Mouse (Mus musculus): ENCODE data around the gene Lin37. TPM values are rescaled to one million over a fixed set of nuclear protein-coding genes. Genes with fewer than 3 reads are reported as not detected.

The Lin37 gene
- polyA plus RNA-seq, 1 experiment from 2014 or later: 44.2 TPM

GRCm38 (mm10) chr7:30540572-30540971 is 19.1 kb downstream of the Lin37 start:
- H3K4me3 ChIP-seq: no peak overlapping the region
- 88% methylated on average over 7 of the region's 7 CpGs for WGBS
- ATAC-seq (ENCODE audit: low FRiP score, low read depth): no peak

DNA sequence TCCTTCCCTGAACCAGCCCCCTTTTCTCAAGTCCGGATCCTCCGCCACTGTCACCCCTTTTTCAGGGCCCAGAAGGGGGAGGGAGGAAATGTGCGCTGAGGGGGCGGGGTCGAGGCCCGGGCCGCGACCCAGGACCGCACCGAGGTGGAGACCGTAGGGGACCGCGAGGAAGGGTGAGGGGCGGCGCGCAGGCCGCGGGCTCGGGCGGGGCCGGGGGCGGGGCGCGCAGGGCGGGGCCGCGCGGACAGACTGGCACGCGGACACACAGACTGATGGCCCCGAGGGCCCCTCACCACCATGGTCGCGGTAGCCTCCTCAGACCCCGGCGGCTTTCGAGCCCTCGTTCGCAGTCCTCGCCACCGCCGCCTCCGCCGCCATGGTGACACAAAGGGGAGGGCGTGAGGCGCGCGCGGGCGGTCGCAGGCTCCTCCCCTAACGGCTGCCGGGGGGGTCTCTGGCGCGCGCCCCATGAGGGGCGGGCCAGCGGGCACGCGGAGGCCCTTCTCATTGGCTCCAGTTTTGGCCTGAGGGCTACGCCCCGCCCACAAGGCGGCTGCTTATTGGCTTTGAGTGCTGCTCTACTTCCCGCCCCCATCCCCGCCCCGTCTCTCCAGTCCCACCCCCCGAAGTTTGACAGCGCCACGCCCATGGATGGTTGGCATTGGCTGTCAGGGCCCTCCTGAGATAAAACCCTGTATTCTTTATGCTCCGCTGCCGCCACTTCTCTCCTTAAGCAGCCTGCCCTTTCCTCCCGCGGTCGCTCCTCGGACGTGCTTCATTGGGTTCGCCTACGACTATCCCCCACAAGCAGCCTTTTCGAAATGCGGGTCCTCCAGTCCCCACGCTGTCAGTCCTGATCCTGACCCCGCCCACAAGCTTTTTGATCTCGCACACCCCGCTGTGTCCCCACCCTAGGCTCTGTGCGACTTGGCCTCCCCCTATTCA is 24.7 kb downstream of the Lin37 start, which contains the start of gene Arhgap33:
Gene Arhgap33 (minus strand): TSS at position 428 of the 945 bp plus-strand sequence.
- H3K27ac ChIP-seq: peak within 1 kb of the TSS; percentile 65; the same call in 1 of the 2 replicates
- H3K27me3 ChIP-seq: no peaks in the 10 kb centered on the region
- ATAC-seq (ENCODE audit: low FRiP score, low read depth): peak; percentile 95
- peak within 1 kb of the TSS; percentile 73 for H3K4me3 ChIP-seq
- H3K9me3 ChIP-seq: no peaks in the 10 kb centered on the region
- H3K4me1 ChIP-seq: peaks cover 21% of the 10 kb centered on the region
- H3K9ac ChIP-seq: peak within 1 kb of the TSS; percentile 75
- peak within 1 kb of the TSS; percentile 88 for H3K4me2 ChIP-seq (replicated peaks)
- H3K36me3 ChIP-seq: peaks cover 48% of the 10 kb centered on the region
- under 1% methylated on average over 60 of the region's 84 CpGs for WGBS

More at GRCm38 (mm10) chr7:30540572-30540971, 19.1 kb downstream of the Lin37 start:
- Histone ChIP-seq H3K27ac (no peak overlapping the region), H3K36me3 (peaks cover 52% of the 10 kb centered on the region), H3K4me1 (peaks cover 1% of the 10 kb centered on the region), H3K9ac (no peak overlapping the region), H3K4me2 (replicated peaks) (no peak overlapping the region), H3K9me3 (no peaks in the 10 kb centered on the region), H3K27me3 (no peaks in the 10 kb centered on the region)

DNA sequence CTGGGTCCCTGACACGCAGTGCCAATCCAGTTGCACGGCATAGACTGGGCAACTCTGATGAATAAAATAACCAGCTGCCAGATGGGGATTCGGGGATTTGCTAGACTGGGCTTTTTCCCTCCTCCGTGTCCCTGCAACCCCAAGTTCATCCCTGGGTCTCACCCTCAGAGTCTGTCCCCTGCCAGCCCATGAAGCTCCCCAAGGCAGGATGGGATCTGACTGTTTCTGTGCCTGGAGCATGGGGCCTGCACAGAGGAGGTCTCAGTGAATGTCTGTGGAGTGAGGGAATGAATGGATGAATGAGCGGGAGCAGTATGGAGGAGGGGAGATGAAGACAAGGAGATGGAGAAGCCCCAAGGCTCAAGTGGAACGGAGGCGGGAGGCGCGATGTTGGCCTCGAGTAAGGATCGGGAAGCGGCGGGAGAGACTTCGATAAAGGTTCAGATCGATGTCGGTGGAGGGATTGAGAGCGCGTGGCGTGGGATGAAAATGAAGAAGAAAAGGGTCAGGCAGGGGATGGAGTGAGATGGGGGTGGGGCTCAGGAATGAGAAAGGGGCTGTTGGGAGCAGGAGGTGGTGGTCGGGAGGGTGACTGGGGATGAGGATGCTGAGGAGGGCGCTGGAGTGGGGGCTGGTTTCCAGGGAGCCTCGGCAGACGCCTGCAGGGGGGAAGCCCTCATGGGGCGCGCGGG is 25.6 kb downstream of the Lin37 start:
- H3K9ac ChIP-seq: peak overlapping the region; percentile 75
- no peaks in the 10 kb centered on the region for H3K27me3 ChIP-seq
- peak overlapping the region; percentile 73 for H3K4me3 ChIP-seq
- H3K4me1 ChIP-seq: peaks cover 21% of the 10 kb centered on the region
- peaks cover 48% of the 10 kb centered on the region for H3K36me3 ChIP-seq
- H3K27ac ChIP-seq: 0 out of 2 replicates have a peak overlapping the region, but pooled peaks have one; percentile 22
- no peaks in the 10 kb centered on the region for H3K9me3 ChIP-seq
- ATAC-seq (ENCODE audit: low FRiP score, low read depth): no peak; the same call in 1 of the 2 replicates
- 7% methylated on average over 24 of the region's 26 CpGs for WGBS
- H3K4me2 ChIP-seq (replicated peaks): peak overlapping the region; percentile 88

DNA sequence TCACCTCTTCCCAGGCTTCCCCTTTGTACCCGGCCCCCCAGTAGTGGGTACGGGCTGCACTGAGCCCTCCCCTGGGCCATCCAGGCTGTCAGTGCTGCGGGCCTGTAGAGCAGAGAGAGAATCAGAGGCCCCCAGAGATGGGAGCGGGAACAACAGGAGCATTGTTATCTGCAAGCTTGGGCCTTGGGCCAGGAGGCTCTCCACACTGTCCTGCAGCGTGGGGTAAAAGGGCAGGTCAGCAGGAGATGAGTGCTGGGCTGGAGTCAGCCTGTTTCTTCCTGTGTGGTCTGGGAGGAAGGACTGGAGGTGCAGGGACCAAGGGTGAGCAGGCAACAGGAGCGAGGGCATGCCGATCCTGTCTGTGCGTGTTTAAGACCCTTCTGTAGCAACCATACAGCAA is 26.7 kb downstream of the Lin37 start:
- Histone ChIP-seq H3K4me3 (peak overlapping the region; percentile 2; the same call in 1 of the 2 replicates), H3K27me3 (no peaks in the 10 kb centered on the region), H3K9ac (peak overlapping the region; percentile 75; the same call in 1 of the 2 replicates), H3K27ac (no peak overlapping the region), H3K4me1 (peaks cover 21% of the 10 kb centered on the region), H3K9me3 (no peaks in the 10 kb centered on the region), H3K4me2 (replicated peaks) (peak overlapping the region; percentile 88; the same call in 1 of the 2 replicates), H3K36me3 (peaks cover 52% of the 10 kb centered on the region)
- ATAC-seq (ENCODE audit: low FRiP score, low read depth): no peak
- WGBS: 42% methylated on average over 8 of the region's 8 CpGs

DNA sequence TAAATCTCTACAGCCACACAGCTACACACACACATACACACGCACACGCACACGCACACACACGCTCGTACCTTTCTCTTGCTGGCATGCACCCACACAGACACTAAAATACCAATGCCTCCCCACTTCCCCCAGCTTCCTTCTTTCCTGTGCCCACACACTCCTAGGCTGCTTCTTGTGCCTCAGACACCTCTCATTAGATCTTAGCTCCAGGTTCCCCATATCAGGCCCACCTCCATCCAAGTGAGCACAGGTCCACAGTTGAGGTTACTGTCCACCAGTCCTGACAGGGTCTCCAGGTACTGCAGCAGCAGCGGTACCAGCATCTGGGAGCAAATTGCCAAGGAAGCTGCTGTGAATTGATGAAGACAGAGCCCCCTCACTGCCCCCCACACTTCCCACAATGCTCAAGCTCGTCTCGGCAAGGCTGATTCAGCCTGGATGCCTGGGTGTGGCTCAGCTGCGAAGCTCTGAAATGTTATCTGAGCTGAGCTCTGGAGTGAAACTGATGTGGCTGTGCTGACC is 28.3 kb downstream of the Lin37 start:
- H3K36me3 ChIP-seq: peaks cover 66% of the 10 kb centered on the region
- peak overlapping the region; percentile 15; the same call in 1 of the 2 replicates for H3K9ac ChIP-seq

DNA sequence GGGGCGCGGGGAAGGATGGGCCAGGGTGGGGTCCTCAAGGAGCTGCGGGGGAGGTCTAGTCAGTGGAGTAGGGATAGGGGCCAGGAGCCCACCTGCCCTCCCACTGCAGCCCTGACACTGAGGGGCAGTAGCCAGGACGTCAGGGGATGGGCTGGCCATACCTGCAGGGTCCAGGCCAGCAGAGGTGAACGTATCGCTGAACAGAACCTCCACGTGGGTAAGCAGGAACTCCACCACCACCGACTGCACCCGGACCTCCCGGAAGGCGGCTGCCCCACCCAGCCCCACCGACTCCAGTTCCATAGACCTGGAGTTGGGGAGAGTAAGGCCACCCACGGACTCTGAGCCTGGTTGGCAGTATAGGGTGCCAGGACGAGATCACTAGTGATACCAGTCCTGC is 32.7 kb downstream of the Lin37 start:
- 84% methylated on average over 14 of the region's 14 CpGs for WGBS
- H3K4me3 ChIP-seq: no peak overlapping the region
- H3K36me3 ChIP-seq: peaks cover 89% of the 10 kb centered on the region
- no peaks in the 10 kb centered on the region for H3K9me3 ChIP-seq
- no peaks in the 10 kb centered on the region for H3K27me3 ChIP-seq
- H3K4me1 ChIP-seq: peaks cover 12% of the 10 kb centered on the region
- no peak for ATAC-seq (ENCODE audit: low FRiP score, low read depth)
- H3K4me2 ChIP-seq (replicated peaks): peak overlapping the region; percentile 23; the same call in 1 of the 2 replicates
- no peak overlapping the region for H3K27ac ChIP-seq
- H3K9ac ChIP-seq: peak overlapping the region; percentile 43

More for the DNA sequence above, 28.3 kb downstream of the Lin37 start:
- H3K4me1 ChIP-seq: peaks cover 27% of the 10 kb centered on the region
- no peak for ATAC-seq (ENCODE audit: low FRiP score, low read depth)
- H3K4me3 ChIP-seq: no peak overlapping the region
- no peaks in the 10 kb centered on the region for H3K9me3 ChIP-seq
- H3K27me3 ChIP-seq: no peaks in the 10 kb centered on the region
- no peak overlapping the region for H3K4me2 ChIP-seq (replicated peaks)
- no peak overlapping the region for H3K27ac ChIP-seq
- 82% methylated on average over 9 of the region's 9 CpGs for WGBS

DNA sequence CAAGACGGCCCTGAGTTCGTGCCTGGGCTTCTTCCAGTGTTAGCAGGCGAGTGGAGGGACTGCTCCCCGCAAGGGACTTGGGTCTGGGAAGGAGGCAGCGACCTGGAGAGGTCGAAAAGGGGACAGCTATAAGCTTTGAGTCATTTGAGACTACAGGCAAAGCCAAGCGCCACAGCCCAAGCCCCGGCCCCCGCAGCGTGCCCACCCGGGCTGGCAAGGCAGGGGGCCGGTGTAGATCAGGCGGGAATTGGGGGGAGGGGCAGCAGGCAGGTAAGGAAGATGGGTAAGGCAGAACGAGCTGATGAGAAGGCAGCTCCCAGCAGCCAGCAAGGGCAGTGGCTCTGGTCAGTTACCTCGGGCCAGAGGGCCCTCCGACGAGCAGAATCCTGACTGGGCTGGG is 33.2 kb downstream of the Lin37 start:
- H3K4me3 ChIP-seq: peak overlapping the region; percentile 11; the same call in 1 of the 2 replicates
- peak overlapping the region; percentile 23 for H3K4me2 ChIP-seq (replicated peaks)
- ATAC-seq (ENCODE audit: low FRiP score, low read depth): no peak
- no peaks in the 10 kb centered on the region for H3K9me3 ChIP-seq
- H3K4me1 ChIP-seq: peaks cover 12% of the 10 kb centered on the region
- no peaks in the 10 kb centered on the region for H3K27me3 ChIP-seq
- peak overlapping the region; percentile 43 for H3K9ac ChIP-seq
- peaks cover 83% of the 10 kb centered on the region for H3K36me3 ChIP-seq
- H3K27ac ChIP-seq: no peak overlapping the region; the same call in 1 of the 2 replicates
- WGBS: 19% methylated on average over 17 of the region's 17 CpGs

- Histone ChIP-seq H3K27me3 (no peaks in the 10 kb centered on the region), H3K36me3 (peaks cover 78% of the 10 kb centered on the region), H3K9me3 (no peaks in the 10 kb centered on the region), H3K9ac (peak overlapping the region; percentile 43), H3K27ac (no peak overlapping the region), H3K4me3 (no peak overlapping the region; the same call in 1 of the 2 replicates), H3K4me2 (replicated peaks) (peak overlapping the region; percentile 23), H3K4me1 (peaks cover 12% of the 10 kb centered on the region)
- ATAC-seq (ENCODE audit: low FRiP score, low read depth): no peak
- whole genome bisulfite sequencing: 25% methylated on average over 10 of the region's 10 CpGs
Observed at GRCm38 (mm10) chr7:30525954-30526353, 33.7 kb downstream of the Lin37 start.

GRCm38 (mm10) chr7:30524487-30524886 is 35.2 kb downstream of the Lin37 start:
- Histone ChIP-seq H3K36me3 (peaks cover 64% of the 10 kb centered on the region), H3K27me3 (no peaks in the 10 kb centered on the region), H3K27ac (no peak overlapping the region), H3K9me3 (no peaks in the 10 kb centered on the region), H3K4me3 (no peak overlapping the region), H3K9ac (no peak overlapping the region), H3K4me2 (replicated peaks) (no peak overlapping the region), H3K4me1 (peaks cover 12% of the 10 kb centered on the region)
- 74% methylated on average over 6 of the region's 6 CpGs for WGBS
- no peak for ATAC-seq (ENCODE audit: low FRiP score, low read depth)

DNA sequence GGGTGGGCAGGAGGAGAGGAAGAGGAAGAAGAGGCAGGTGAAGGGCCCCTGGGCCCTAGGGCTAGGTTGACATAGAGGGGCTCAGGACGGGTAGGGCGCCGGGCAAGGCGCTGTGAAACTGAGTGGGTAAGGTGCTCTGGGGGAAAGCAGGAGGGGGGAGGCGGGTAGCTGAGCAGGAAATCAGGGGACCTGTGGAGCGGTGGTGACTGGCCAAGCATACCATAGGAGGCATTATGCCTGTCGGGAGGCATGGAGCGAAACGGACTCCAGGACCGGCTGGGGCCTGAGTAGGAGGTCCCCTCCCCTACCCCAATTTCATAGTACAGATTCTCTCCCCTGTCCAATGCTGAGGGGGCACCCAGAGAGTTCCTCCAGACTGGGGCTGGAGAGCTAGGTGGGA is 36.8 kb downstream of the Lin37 start:
- peaks cover 12% of the 10 kb centered on the region for H3K4me1 ChIP-seq
- no peak overlapping the region for H3K4me3 ChIP-seq
- no peak overlapping the region for H3K27ac ChIP-seq
- H3K4me2 ChIP-seq (replicated peaks): no peak overlapping the region
- no peak for ATAC-seq (ENCODE audit: low FRiP score, low read depth)
- H3K9me3 ChIP-seq: no peaks in the 10 kb centered on the region
- H3K9ac ChIP-seq: no peak overlapping the region
- H3K27me3 ChIP-seq: no peaks in the 10 kb centered on the region
- H3K36me3 ChIP-seq: peaks cover 47% of the 10 kb centered on the region
- 79% methylated on average over 10 of the region's 10 CpGs for WGBS

- Histone ChIP-seq H3K4me2 (replicated peaks) (no peak overlapping the region), H3K36me3 (peaks cover 29% of the 10 kb centered on the region), H3K27ac (no peak overlapping the region), H3K9me3 (no peaks in the 10 kb centered on the region), H3K9ac (no peak overlapping the region), H3K27me3 (no peaks in the 10 kb centered on the region), H3K4me3 (no peak overlapping the region), H3K4me1 (peaks cover under 1% of the 10 kb centered on the region; the same call in 1 of the 2 replicates)
- ATAC-seq (ENCODE audit: low FRiP score, low read depth): no peak
- 81% methylated on average over 5 of the region's 5 CpGs for WGBS
Observed at GRCm38 (mm10) chr7:30520856-30521255, 38.8 kb downstream of the Lin37 start.
